Mouse (Mus musculus) ZHBTc4 (cell line): ENCODE measurements around the gene Hnrnpul2.
"Not testable (repeated sequence)": the region's sequence is repeated elsewhere in the genome, so short reads cannot be mapped to it uniquely, and the experiment has no call there.

Experiments used
- DNase-seq: peaks from one replicate; pipeline ENCODE4 v3.0.0-alpha.2; 2011; ENCODE audit warnings: low read depth, low spot score

Hnrnpul2 gene

GRCm38 (mm10) chr19:8851639-8852038, 31.8 kb downstream of the Hnrnpul2 start:
- peak; percentile 39 for DNase-seq

- no peak for DNase-seq
Observed at GRCm38 (mm10) chr19:8852236-8852928, 32.6 kb downstream of the Hnrnpul2 start.

- no peak for DNase-seq
Observed at GRCm38 (mm10) chr19:8853117-8853516, 33.3 kb downstream of the Hnrnpul2 start.

GRCm38 (mm10) chr19:8857689-8858088, 37.9 kb downstream of the Hnrnpul2 start:
- peak; percentile 77 for DNase-seq

GRCm38 (mm10) chr19:8859018-8859417, 39.2 kb downstream of the Hnrnpul2 start:
- no peak for DNase-seq

GRCm38 (mm10) chr19:8864265-8864664, 44.5 kb downstream of the Hnrnpul2 start:
- DNase-seq = no peak

GRCm38 (mm10) chr19:8870381-8870780, 50.6 kb downstream of the Hnrnpul2 start:
- not testable (repeated sequence) for DNase-seq

GRCm38 (mm10) chr19:8870838-8871237, 51.0 kb downstream of the Hnrnpul2 start:
- no peak for DNase-seq

GRCm38 (mm10) chr19:8871267-8872186, 51.7 kb downstream of the Hnrnpul2 start, which contains the start of gene Ubxn1:
Gene Ubxn1, plus strand, starts transcription at chr19:8871496.
- DNase-seq = peak; percentile 99

- DNase-seq = peak; percentile 69
Observed at GRCm38 (mm10) chr19:8872266-8872840, 52.5 kb downstream of the Hnrnpul2 start.

- no peak for DNase-seq
Observed at GRCm38 (mm10) chr19:8875031-8875430, 55.2 kb downstream of the Hnrnpul2 start.

- peak; percentile 89 for DNase-seq
Observed at GRCm38 (mm10) chr19:8880311-8881033, 60.7 kb downstream of the Hnrnpul2 start, which contains the start of gene Uqcc3. Gene Uqcc3, minus strand, starts transcription at chr19:8880923.

GRCm38 (mm10) chr19:8881034-8881392, 61.2 kb downstream of the Hnrnpul2 start:
- DNase-seq = no peak

GRCm38 (mm10) chr19:8883616-8884015, 63.8 kb downstream of the Hnrnpul2 start, which contains the start of the genes Lbhd1 and Gm49403:
Gene Lbhd1, plus strand, starts transcription at chr19:8883732.
Gene Gm49403, plus strand, starts transcription at chr19:8883930.
- no peak for DNase-seq
